Mouse (Mus musculus) liver, adult (tissue): ENCODE measurements around the gene Exoc4.

Source experiments
- GATA4 ChIP-seq: IDR thresholded peaks from 2 replicates; pipeline ENCODE4 v1.6.1; 2014; ENCODE audit warnings: mild to moderate bottlenecking, low read length; ENCODE audit not compliant: insufficient replicate concordance

Gene Exoc4

GRCm38 (mm10) chr6:33401161-33401560 lies 152.3 kb downstream of the Exoc4 start:
- no peak for TF ChIP-seq GATA4

GRCm38 (mm10) chr6:33405562-33406275 lies 156.8 kb downstream of the Exoc4 start:
- TF ChIP-seq GATA4: no peak

GRCm38 (mm10) chr6:33409586-33409985 lies 160.7 kb downstream of the Exoc4 start:
- no peak for TF ChIP-seq GATA4

- no peak for TF ChIP-seq GATA4
Measured at GRCm38 (mm10) chr6:33425007-33425406, 176.1 kb downstream of the Exoc4 start.

GRCm38 (mm10) chr6:33431207-33431787 lies 182.4 kb downstream of the Exoc4 start:
- TF ChIP-seq GATA4: no peak

- no peak for TF ChIP-seq GATA4
Measured at GRCm38 (mm10) chr6:33440508-33440907, 191.6 kb downstream of the Exoc4 start.

- no peak for TF ChIP-seq GATA4
Measured at GRCm38 (mm10) chr6:33453810-33454209, 204.9 kb downstream of the Exoc4 start.

- no peak for TF ChIP-seq GATA4
Measured at GRCm38 (mm10) chr6:33454354-33454753, 205.5 kb downstream of the Exoc4 start.

GRCm38 (mm10) chr6:33455238-33455637 lies 206.4 kb downstream of the Exoc4 start:
- no peak for TF ChIP-seq GATA4

GRCm38 (mm10) chr6:33464862-33465261 lies 216.0 kb downstream of the Exoc4 start:
- no peak for TF ChIP-seq GATA4

- TF ChIP-seq GATA4: no peak
Measured at GRCm38 (mm10) chr6:33465392-33465791, 216.5 kb downstream of the Exoc4 start.

- TF ChIP-seq GATA4: no peak
Measured at GRCm38 (mm10) chr6:33466168-33466839, 217.4 kb downstream of the Exoc4 start.

- TF ChIP-seq GATA4: no peak
Measured at GRCm38 (mm10) chr6:33468480-33468879, 219.6 kb downstream of the Exoc4 start.

- no peak for TF ChIP-seq GATA4
Measured at GRCm38 (mm10) chr6:33476134-33476533, 227.2 kb downstream of the Exoc4 start.

- no peak for TF ChIP-seq GATA4
Measured at GRCm38 (mm10) chr6:33484568-33484967, 235.7 kb downstream of the Exoc4 start.

GRCm38 (mm10) chr6:33489788-33490187 lies 240.9 kb downstream of the Exoc4 start:
- no peak for TF ChIP-seq GATA4
